Mouse (Mus musculus) Muller cell, postnatal 12 days (primary cell): ENCODE results near the gene Hes3.

Experiments
- DNase-seq: peaks from one replicate; pipeline ENCODE4 v3.0.0-alpha.2; 2015; ENCODE audit errors: inconsistent ontology term

Gene Hes3

DNA sequence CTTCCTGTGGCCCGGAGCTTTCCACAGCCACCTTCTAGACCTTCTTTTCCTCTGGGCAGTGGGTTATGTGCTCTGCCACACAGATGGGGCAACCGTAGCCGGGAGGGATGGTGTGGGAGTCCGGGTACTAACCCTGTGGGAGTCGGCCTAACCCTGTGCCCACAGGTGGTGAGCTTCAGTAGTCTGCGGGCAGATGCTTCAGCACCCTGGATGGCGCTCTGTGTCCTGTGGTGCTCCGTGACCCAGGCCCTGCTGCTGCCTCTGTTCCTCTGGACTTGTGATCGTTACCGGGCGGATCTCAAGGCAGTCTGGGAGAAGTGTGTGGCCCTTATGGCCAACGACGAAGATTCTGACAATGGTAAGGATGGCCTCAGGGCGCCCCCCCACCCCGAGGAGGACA lies 9.9 kb downstream of the Hes3 start:
- no peak for DNase-seq

DNA sequence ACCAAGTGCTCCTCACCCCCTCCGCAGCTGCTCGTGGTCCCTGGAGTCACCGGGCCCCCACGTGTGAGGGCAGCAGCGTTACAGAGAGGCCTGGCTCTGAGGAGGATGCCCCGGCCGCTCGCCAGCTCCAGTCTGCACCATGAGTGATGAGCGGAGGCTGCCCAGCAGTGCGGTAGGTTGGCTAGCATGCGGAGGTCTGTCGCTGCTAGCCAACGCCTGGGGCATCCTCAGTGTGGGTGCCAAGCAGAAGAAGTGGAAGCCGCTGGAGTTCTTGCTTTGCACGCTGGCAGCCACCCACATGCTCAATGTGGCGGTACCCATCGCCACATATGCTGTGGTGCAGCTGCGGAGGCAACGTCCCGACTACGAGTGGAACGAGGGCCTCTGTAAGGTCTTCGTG lies 12.5 kb downstream of the Hes3 start:
- no peak for DNase-seq

DNA sequence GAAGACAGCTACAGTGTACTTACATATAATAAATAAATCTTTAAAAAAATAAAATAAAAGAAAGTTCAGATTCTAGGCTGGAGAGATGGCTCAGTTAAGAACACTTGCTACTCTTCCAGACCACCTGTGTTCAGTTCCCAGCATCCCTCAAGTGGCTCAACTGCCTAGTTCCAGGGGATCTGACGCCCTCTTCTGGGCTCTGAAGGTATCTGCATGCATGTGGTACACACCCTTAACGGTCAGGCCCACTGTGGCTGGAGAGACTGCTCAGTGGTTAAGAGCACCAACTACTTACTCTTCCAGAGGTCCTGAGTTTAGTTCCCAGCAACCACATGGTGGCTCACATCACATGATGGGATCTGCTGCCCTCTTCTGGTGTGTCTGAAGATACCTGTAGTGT lies 13.5 kb downstream of the Hes3 start:
- DNase-seq = no peak

DNA sequence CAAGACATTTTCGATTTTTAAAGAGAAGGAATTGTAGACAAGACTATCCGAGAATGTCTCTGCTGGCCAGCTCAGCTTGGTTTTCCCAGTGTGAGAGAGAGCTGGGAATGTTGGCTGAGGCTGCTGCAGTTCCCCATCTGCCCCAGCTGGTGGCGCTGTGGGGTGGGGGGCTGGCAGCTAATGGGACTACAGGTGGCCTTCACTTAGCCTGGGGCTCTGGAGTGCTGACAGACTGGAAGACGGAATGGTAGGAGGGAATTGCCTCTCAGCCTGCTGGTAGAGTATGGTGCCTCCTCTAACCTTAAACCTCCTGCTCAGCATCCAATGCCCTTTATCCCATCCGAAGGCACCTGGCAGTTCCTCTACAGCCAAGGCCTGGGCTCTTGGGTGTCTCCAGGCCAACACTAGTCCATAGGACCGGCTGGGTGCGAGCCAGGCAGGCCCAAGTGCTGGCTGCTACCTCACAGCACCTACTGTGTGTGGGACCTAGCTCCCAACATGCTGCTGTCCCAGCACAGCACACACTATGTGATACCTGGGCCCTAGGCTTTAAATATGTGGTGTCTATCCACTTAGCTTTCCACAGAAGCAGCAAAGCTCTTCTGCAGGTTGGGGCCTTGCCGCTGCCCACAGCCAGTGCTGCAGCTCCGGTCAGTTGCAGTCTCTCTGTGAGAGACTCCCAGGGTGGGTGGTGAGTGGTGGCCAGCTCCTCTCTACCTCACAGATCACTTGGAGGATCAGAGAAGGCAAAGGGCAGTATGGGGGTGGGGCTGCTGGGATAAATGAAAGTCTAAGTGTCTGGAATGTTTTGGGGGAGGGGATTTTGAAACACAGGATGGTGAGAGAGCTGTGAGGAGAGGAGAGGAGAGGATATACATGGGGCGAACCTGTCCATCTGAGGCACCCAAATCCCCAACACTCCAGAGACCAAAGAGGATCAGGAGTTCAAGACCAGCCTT lies 14.8 kb downstream of the Hes3 start:
- no peak for DNase-seq

DNA sequence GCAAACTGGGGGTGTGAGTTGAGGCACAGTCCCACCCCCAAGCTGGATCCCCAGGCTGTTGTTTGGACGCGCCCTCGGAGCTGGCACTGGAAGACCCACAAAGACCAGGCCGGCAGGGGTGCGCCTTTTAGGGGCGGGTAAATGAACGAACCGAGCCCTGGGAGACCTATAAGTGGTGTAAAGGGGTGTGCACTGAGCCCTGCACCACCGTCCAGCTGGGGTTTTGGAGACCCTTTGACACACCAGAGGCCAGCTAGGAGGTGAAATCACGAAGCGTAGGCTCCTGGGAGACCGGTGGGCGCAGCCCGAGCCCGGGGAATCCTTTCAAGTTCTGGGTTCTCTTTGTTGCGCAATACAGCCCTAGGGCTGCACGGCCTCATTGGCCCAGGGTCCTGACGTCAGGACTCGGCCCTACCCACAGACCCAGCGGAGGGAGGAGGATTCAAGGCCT lies 16.8 kb downstream of the Hes3 start:
- peak; percentile 84 for DNase-seq

DNA sequence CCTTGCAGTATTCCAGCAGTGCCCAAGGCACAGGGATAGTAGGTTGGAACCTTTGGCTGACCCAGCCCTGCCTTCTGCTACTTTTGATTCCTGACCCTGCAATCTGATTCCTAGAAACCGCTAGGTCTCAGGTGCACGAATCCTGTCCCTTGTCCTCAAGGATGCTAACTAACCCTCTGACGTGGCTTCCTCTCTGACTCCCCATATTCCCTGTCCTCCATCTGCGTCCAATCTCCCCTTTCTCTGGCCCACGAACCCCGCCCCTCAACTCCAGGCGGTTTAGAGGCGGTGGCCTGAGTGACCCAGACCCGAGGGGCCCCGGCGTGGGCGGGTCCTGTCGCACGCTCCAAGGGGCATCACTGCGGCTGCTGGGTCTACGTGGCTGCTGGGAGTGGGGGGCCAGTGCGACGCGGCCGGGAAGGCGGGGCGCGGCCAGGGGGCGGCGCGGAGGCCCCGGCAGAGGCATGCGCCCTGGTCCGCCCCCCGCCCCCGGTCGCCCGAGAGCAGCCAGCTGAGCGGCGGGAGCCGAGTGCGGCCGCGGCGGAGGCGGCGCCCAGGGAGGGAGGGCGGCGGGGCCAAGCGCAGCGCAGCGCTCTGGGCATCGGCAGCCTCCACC lies 17.7 kb downstream of the Hes3 start, which contains the start of gene Gpr153:
TSS of gene Gpr153 (plus strand) at position 612 of the 616 bp plus-strand sequence.
- peak; percentile 92 for DNase-seq

DNA sequence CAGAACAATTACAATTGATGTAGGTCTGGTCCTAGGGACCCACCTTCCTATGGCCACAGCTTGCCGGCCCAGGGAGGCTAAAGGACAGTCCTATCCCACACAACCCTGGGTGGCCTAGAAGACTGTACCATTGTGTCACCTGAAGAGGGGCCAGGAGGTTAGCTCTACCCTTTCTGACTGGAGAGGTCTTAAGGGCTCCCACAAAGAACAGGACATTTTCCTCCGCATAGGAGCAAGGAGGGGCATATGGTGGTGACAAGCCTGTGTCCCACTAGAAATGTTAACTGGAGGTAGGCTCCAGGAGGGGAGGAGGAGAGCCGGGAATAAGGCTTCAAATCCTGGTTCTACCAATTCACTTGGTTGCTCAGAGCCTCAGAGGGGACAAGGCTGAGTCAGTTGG lies 18.3 kb downstream of the Hes3 start:
- DNase-seq = no peak

DNA sequence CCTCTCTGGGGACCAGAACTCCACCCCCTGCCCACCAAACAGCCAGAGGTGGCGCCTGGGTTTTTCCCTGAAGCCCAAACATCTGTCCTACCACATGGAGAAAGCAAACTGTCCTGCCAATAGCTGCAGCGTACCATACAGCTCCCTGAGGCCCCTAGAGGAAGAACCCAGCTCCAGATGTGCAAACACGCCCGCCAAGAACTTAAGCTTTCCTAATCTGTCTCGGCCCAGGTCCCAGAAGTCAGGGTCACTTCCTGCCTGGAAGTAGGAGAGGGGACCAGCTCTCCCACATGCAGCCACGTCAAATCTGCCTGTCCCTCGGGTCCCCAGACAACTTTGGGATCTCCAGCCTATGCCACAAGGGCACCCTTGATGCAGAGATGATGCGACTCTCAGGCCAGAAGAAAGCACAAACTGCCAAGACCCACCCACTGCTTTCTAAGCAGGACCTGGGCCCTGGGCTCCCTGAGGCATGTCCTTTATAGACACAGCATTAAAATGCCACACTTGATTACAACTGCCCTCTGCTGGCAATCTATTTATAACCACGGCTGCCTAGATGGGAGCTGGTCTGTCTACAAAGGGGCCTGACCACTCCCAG lies 18.9 kb downstream of the Hes3 start:
- DNase-seq = peak; percentile 60

DNA sequence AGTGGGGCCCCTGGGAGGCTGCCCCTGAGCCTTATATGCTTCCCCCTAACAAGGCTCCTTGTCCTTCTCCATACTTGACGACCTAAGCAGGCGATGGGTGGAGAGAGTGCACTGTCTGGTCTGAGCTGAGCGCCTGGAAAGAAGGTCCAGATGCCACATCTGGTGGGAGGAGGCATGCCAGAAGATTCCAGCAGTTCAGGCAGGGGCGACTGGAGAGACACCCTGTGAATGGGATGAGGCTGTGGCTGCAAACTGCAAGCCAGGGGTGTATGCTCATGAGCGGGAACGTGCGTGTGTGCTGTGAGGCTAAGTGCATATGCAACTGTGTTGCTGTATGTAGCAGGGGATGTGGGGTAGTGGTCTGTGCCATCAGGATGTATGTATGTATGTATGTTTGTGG lies 19.5 kb downstream of the Hes3 start:
- DNase-seq = no peak

DNA sequence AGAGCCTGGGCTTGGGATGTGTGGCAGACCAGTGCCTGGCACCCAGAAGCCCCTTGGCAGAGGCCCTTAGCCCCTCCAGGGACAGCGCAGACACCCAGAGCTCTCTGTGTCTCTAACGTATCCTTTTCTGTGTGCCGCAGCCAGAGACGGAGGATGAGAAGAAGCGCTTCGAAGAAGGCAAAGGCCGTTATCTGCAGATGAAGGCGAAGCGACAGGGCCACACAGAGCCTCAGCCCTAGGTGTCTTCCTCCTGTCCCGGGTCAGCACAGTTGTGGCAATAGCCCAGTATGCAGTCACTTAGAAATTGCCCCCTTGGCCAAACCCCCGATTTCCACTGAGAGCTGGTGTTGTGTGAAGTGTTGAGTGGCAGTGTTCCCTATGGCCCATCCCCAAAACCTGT lies 20.1 kb downstream of the Hes3 start:
- no peak for DNase-seq

DNA sequence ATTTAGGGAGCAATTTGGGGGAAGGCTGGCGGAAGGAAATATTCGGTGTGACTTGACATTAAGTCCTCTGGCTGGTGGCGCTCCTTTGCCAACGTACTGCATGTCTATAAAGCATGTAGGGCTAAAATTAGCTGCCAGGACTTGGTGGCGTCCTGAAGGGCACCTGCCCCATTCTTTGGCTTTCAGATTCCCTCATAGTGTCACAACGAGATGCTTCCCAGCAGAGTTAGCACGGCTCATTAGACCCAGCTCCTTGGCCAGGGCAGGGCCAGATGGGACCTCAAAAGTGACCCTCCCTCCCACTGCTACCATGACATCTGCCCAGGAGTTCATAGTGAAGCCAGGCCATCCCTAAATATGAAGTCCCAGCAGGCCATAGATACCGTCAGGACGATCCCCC lies 20.9 kb downstream of the Hes3 start:
- DNase-seq = no peak

DNA sequence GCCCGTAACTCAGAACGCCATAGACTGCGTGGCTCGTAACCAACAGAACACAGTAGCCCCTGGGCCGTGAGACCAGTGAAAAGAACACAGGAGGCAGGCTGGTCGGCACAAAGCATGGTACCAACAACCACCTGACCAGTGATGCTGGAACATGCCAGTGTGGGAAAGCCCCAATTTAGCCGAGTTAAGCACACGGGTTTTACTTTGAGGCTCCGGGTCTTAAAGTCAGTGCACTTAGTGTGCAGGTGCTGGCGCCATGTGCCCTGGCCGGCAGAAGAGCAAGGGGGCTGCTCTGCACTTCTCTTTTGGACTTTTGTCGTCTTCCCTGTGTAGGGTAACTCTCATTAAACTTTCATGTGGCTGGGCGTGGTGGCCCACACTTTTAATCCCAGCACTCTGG lies 21.5 kb downstream of the Hes3 start:
- DNase-seq = no peak

DNA sequence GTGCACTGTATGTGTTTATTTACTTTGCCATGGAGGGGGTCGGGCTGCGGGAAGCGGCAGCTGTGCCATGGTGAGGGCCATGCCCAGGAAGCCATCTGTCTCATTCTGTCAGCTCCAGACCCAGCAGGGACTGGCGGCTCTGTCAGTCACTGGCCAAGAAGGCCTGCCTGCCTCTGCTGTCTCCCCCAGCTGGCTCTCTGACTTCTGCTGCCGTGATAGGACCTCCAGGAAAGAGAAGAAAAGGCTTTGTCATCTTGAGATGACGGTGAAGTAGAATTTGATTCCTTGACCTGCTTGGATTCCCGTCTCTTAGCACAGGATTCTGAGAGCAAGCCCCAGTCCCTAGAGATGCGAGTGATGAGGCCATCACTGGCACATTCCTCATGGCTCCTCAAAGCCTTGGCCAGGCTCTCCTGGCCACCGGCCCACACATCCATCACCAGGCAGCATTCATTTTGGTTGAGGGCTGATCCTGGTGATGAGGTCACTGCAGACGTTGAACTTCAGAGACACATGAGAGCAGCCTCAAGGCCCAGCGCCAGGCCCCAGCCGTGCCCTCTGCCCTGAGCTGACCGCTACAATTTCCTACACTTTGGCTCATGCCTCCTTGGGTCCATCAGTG lies 23.6 kb downstream of the Hes3 start:
- DNase-seq = peak; percentile 93

DNA sequence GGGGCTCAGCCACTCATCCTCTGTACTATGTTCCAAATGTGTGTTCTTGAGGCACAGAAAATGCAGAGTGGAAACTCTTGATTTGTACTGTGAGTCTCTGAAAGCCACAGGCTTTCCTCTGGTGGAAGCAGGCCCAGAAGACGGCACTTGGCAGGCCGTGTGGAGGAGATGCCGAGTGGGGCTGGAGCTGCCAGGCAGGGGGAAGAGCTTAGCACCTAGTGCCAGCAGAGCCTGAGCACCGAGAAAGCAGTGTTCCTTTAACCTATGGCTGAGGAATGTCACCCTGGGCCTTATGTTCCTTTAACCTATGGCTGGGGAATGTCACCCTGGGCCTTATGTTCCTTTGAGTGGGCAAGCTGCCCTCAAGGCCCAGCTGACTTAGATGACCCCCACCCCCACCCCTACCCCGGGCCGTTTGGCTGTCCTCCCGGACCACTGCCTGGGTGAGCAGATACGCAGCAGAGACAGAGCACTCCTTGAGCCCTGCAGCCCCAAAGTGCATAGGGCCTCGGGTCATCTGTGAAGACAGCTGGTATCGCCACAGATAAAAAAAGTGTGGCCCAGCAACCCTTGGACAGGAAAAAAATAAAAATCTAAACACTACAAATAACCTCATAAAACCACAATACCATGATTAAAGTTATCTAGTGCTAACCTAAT lies 25.1 kb downstream of the Hes3 start:
- DNase-seq = peak; percentile 61

DNA sequence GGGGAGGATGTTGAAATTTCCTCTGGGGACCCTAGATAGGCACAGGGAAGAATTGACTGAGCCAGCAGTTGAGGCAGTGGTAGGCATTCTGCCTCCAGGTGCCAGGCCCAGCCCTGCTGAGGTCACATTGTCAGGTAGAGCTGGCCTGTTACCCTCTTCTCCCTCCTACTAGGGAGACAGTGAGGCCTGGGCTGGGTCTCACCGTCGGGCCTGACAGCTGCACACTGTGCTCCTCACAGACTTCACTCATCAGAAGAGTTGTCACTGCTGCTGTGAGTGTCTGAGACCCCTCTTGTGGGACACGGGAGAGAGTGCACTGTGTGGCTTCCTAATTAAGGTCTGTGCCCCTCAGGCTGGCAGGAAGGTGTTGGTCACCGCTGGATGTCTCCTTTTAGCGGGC lies 25.7 kb downstream of the Hes3 start:
- no peak for DNase-seq

DNA sequence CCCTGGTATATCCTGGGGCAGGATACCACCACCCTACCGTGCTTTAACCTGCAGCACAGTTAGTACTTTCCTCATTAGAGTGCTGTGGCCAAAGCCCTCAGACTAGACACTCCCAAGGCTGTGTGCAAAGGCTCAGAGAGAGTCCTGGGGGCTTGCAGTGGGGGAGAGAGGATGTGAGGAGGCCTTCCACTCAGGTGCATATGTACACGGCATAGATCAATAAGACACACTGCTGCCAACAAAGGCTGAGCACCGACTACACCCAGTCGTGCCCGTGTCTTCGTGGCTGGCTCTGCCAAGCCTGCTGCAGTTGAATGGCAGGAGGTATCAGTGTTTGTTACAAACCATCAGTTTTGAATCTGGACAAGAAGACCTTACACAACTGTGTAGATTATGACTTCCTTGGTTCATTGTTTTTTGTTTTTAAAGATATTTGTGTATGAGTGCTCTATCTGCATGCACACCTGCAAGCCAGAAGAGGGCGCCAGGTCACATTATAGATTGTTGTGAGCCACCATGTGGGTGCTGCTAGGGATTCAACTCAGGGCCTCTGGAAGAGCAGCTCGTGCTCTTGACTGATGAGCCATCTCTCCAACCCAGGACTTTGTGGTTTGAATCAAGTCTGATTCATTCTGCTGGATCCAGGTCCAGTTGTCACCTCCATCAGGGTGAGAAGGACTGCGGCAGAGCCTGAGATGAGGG lies 26.4 kb downstream of the Hes3 start:
- no peak for DNase-seq

DNA sequence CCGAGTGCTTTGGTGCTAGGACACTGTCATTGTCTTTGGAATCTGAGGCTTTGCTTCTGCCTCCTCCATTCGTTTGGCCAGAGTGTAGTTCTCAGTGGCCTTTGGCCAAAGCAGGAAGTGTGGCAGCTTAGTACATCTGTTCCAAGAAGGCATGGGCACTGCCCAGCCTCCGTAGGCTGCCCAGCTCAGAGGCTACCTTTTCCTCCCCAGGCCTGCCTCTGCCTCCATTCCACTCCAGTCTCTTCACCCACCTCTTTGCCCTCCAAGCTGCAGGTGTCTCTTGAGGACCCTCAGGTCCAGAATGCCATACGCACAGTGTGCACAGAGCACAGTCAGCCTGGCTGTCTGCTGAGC lies 27.3 kb downstream of the Hes3 start:
- DNase-seq = no peak

DNA sequence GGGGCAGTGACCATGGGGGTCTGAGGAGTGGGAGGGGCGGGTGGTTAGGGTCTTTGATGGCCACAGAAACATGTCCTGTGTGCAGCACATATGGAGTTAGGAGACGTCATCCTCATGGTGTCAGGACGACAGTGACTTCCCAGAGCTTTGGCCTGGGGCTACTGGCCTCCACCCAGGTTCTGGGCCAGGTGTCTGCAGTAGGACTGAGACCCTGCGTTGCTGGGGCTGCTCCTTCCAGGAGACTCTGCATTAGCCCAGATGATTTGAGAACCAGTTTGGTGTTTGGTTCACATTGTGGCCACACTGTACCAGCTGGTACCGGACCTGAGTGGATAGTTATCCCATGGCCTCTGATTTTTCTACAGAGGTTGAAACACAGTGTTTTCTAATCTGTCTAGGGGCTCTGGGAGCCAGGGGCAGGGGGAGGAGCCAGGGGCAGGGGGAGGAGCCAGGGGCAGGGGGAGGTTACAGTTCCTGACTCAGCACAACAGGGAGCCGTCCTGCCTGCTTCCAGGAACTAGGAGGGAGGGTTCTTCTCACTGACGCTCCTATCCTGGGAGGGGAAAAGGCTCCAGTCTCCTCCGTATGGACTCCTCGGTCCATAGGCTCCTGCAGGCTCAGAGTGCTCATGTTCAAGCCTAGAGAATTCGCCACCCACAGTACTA lies 27.8 kb downstream of the Hes3 start:
- peak; percentile 64 for DNase-seq

DNA sequence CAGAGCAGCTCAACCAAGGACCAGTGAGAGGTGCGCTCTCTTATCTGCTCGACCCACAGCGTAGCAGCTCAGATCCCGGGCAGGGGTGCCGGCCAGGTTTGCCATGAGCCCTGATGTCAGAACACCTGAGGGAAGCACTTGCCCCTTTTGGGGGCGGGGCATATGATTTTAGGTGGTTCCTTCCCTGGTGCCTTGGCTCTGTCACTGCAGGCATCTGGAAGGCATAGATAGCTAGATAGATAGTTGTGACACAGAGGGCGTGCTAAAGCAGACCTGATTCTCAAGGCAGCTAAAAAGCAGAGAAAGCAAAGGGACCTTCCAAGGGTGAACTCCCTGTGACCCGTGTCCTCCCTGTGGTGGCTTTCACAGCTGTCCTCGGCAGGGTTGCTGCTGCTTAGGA lies 28.4 kb downstream of the Hes3 start:
- no peak for DNase-seq

DNA sequence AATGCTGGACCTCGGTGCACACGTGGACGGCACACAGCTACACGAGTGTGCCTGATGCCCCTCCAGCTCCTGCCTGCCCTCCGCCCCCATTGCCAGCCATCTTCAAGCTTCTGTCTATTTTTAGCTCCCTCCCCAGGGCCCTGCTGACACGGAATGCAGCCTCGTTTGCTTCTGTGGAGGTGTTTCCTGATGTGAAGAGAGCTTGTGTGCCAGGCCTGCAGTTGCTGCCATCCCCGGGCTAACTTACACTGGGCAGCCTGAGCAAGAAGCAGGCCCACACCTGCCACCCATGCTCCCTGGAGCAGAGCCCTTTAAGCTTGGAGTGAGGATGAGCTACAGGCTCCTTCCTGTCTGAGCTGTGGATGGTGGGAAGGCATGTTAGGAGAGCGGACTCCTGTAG lies 29.3 kb downstream of the Hes3 start:
- no peak for DNase-seq

DNA sequence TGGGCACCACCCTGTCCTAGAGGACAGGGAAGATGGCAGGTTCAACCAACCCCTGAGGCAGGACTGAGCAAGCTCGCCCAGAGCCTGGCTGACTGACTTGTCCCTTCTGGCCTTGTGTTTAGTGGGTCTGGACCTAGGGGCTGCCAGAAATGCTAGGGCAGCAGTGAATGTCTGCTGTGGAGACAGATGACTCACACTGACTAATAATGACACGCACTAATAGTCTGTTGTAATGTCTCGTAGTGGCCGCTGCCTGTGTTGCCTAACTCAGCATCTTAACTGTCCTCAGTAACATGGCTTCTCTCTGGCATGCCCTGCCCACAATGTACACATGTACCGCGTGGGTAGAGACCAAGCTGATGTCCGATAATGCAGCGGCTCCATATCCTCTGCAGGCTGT lies 31.0 kb downstream of the Hes3 start:
- peak; percentile 57 for DNase-seq
